Mouse (Mus musculus) 416B (cell line): ENCODE measurements around the gene Pdia5.

Experiments
- DNase-seq: peaks from one replicate; pipeline ENCODE4 v3.0.0; 2011; ENCODE audit warnings: low read depth

The Pdia5 gene

GRCm38 (mm10) chr16:35360593-35360992, 130.1 kb downstream of the Pdia5 start:
- peak; percentile 66 for DNase-seq

DNA sequence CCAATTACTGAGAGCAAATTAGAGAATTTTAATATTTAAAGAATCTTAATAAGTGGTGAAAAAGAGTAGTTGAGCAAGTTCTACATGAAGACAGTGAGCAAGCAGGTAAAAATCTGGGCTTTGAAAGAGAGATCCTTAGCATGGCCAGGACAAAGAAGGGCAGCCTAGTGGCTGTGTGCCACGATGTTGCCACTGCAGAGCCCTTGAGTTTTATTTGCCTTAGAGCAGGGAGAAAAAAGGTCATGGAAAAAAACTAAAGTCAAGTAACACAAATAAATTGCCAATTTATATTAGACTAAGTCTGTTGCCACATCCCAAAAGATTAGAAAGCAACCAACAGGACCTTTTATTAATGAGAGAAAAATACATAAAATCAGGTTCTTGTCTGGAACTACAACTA, 133.2 kb downstream of the Pdia5 start:
- no peak for DNase-seq
